Mouse (Mus musculus) small intestine, adult 2 months (tissue): ENCODE measurements around the gene Ugt1a8.

ENCODE experiments used
- CTCF ChIP-seq: fragments of 200-500 bp; IDR thresholded peaks from 2 replicates; pipeline ENCODE4 v1.5.1; 2012; ENCODE audit warnings: low read depth, mild to moderate bottlenecking, control low read depth, inconsistent platforms, low read length, moderate library complexity, mixed read lengths; ENCODE audit not compliant: insufficient replicate concordance, insufficient read length; ENCODE audit errors: extremely low read depth
- POLR2A ChIP-seq: fragments of 200-500 bp; IDR thresholded peaks from 2 replicates; pipeline ENCODE4 v1.6.1; 2012; ENCODE audit warnings: low read depth, mild to moderate bottlenecking, control low read depth, inconsistent platforms, low read length, moderate library complexity

- TF ChIP-seq CTCF, result no peak
- no peak for TF ChIP-seq POLR2A
Measured at GRCm38 (mm10) chr1:88249596-88249995, 162.0 kb downstream of the Ugt1a8 start.
